Mouse (Mus musculus) lung, postnatal 25 days (tissue): ENCODE results near the gene Soga1.

ENCODE experiments used
- DNase-seq: peaks from one replicate; pipeline ENCODE4 v3.0.0; 2022; ENCODE audit warnings: low spot score

Soga1 gene

GRCm38 (mm10) chr2:157037303-157037702, 41.8 kb downstream of the Soga1 start:
- no peak for DNase-seq

DNA sequence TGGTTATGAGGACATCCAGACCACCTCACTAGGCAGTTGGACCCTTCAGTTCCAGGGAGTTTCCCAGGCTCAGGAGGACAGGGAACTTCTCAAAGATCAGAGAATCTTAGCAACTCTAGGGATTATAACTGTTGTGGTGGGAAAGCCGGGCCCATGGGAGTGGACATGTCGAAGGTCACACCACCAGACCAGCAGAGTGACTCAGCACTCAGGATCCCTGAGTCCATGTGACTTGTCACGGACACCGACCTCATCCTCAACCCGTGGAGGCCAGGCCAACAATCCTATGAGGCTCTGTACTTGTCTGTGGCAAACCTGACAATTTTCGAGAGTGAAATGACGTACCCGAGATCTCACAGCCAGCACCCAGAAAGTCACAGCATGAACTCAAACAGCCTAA, 42.7 kb downstream of the Soga1 start:
- peak; percentile 45 for DNase-seq

DNA sequence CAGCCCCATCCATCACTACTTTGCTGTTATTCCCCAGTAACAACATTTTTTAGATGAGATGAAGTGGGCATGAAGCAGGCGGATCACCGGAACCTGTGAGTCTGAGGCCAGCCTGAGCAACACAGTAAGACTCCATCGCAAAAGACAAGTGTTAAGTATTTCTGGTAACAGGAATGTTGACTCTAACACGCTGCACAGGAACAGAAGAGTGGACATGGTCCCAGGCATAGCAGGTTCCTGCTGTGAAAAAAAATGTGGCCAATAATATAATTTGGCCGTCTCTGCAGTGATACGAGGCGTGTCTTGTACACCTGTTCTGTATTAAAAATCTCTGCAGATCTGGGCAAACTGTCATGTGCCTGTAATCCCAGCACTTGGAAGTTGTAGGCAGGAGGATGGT, 43.7 kb downstream of the Soga1 start:
- DNase-seq = no peak

- DNase-seq = peak; percentile 83
Observed at GRCm38 (mm10) chr2:157030804-157031203, 48.2 kb downstream of the Soga1 start.

DNA sequence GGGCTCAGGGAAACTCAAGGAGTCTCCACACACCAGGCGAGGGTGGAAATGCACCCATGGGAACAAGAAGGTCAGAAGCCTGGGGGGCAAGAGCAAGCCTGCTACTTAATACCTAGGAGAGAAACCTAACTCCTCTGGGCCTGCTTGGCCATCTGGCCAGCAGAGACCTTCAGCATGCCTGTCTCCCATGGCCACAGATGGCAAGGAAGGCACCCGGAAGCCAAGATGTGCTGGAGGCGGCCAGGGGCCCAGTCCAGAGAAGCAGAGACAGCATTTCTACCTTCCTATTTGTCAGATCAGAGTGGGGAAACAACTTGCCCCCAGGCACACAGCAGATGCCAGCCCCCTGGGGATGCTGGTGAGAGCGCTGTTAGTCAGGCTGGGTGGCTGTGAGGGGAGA, 50.8 kb downstream of the Soga1 start:
- DNase-seq = no peak

GRCm38 (mm10) chr2:157027106-157028008, 51.7 kb downstream of the Soga1 start:
- no peak for DNase-seq

- no peak for DNase-seq
Observed at GRCm38 (mm10) chr2:157021156-157021555, 57.9 kb downstream of the Soga1 start.

GRCm38 (mm10) chr2:157019228-157019627, 59.8 kb downstream of the Soga1 start:
- no peak for DNase-seq

DNA sequence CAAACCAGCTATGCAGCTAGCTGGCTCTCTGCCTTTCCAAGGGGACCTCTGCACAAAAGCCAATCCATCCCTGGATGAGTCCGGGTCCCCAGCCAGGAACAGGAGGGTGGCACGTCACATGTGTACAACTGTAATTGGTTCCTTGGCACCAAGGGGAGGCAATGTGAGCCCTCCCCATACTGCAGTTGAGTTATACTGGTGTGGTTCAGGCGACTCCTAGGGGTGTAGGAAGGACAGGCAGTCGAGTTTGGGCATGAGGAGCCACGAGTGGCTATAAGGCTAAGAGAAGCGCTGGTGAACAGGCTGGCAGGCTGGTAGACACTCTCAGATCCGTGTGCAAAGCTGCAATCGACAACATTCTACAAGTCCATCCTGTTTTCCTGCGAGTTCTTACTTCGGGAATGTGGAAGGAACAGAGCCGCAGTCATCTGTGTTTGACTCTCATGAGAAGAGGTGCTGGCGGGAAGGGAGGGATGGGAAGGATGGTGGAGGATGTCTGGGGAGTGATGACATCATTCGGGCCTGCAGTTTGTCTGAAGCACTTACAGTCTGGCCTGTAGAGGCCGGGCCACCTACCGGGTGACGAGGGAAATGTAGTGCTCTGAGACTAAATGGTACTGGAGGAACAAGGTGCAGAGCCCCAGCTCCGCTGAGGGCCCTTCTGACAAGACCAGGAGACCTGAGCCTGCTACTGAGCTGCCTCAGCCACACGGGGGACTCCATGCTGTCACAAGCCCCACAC, 62.4 kb downstream of the Soga1 start:
- DNase-seq = no peak

GRCm38 (mm10) chr2:157012341-157012740, 66.7 kb downstream of the Soga1 start:
- no peak for DNase-seq

- no peak for DNase-seq
Observed at GRCm38 (mm10) chr2:157010634-157011310, 68.3 kb downstream of the Soga1 start.

DNA sequence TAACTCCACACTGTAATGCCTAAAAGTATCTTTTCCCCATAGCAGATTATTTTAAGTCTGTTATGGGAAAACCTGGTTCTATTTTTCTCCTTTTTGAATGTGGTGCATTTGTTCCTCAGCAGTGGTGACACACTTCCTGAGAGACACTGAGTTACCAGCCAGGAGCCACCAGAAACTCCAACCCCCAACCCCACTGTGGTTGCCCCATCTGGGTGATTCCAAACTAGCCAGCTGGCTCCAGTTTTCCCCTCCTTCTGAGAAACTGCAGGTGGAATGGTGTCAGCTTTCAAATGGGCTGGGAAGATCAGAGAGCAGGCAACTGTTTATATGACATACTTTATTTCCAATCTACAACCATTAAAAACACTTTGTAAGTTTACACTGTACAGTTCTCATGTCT, 68.9 kb downstream of the Soga1 start:
- DNase-seq = no peak

- DNase-seq = no peak
Observed at GRCm38 (mm10) chr2:157008509-157008908, 70.5 kb downstream of the Soga1 start.

GRCm38 (mm10) chr2:157007234-157007596, 71.8 kb downstream of the Soga1 start:
- no peak for DNase-seq

DNA sequence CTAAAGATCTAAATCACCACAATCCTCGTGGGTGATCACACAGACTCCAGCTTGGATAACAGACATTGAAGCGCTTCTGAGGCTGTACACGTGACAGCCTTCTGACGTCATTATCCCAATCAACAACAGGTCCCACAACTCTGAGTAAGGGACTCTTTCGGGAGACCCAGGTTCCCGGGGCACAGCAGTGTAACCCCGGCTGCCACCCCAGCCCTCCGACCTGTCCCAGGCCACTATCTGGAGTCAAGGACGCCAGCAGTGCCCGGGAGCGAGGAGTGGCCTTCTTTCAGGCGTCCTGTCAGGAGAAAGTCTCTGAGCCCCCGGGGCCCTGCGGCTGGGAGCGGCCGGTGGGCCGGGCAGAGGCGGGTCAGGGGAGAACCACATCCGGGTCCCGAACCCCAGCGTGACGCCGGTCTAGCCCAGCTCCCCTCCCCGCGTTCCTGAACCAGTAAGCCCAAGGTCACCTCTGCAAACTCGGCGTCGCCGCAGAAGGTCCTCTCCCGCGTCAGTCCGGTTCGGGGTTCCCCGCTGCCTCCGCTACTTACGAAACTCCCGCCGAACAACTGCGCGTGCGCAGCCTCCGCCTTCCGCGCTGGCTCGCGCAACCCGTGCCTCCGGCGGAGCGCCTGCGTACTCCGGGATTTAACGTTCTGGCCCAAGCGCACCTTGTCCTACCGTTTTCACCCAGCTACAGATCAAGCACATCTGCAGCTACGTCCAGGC, 72.4 kb downstream of the Soga1 start, which contains the start of gene Dsn1:
Dsn1 (minus strand) TSS at position 644 of the 723 bp plus-strand sequence.
- DNase-seq = peak; percentile 90

GRCm38 (mm10) chr2:157002321-157002720, 76.7 kb downstream of the Soga1 start:
- DNase-seq = no peak

DNA sequence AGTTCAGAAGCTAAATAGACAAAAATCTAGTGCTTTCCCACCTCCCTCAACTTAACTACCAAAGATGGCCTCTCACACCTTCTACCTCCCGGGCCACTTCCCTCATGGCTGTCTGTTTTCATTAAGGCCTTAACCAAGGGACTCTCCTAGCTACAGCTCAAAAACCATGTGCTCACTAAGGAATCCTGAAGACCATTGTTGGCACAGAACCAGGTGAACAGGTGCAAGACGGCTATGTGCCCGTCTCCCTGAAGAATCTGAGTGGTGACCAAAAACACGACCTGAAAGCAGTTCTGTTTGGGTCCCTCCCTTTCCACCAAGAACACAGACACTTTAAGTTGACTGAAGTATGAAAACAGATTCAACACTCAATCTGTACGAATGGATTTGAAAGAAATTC, 80.8 kb downstream of the Soga1 start:
- no peak for DNase-seq

GRCm38 (mm10) chr2:156996576-156996975, 82.5 kb downstream of the Soga1 start:
- DNase-seq = peak; percentile 56

DNA sequence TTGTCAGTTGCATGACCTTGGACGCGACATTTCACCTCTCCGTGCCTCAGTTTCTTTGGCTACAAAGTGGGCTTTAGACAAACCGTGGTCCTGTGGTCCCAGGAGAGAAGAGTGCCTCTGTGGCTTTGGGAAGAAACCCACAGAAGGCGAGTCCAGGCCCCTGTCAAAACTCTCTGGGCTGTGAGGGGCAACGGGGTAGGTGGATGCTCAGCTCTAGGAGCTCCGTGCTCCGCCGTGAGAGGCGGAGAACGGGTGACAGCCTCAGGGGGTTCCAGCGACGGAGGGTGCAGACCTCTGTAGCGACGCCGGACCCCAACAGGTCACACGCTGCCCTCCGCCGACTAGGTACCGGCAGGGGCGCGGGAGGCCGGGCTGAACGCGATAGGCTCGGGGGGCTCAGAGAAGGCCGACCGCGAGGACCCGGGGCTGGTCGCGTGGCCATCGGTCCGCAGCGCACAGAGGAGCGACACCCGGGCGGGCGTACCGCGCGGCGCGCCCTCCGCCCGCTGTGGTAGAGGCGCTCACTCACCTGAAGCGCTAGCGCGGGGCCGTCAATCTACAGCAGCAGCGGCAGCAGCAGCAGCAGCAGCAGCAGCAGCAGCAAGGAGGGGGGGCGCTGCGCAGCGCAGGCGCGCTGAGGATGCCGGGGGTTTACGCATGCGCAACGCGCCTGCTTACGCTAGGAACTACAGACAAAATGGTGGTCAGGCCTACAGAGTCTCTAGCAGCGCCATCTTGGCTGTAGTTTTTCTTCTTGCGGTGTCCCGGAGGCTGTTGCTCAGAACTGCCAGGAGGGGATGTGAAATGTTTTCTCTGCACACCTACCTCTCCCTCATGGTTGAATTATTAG, 87.4 kb downstream of the Soga1 start, which contains the start of gene Ndrg3:
Ndrg3 (minus strand) TSS at position 587 of the 850 bp plus-strand sequence.
- peak; percentile 98 for DNase-seq

DNA sequence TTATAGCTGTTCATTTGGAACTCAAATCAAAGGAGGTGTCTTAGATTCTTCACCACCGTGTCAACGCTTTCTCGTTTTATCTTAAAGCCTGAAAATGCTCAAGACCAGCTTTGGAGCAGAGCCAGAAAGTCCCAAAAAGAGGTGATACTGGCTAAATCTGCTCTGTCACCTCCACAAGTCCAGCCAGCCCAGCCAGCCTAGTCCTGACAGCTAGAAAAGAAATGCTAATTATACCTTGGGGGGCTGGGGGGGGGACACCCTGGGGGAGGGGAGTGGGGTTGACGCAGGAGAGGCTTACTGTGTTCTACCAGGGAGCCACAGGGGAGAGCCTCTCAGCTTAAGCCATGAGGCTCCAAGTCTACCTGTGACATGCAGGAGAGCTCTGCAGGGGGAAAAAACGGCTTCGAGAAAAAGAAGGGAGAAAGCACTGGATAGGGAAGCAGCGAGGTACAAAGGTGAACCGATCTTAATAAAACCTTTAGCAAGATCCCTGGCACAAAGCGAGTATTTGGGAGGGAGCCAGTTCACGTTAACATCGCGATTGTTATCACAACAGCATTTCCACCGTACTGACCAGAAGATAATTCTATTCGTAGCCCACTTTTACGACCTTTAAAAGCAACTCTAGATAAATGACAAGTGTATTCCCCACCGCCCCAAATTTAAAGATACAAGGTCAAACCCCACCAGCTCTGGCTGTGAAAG, 88.2 kb downstream of the Soga1 start:
- DNase-seq = no peak
